Mouse (Mus musculus) retina, embryonic 14.5 days (tissue): ENCODE data around the gene Fgfr2.
A peak's percentile ranks its signal among the peaks of the same experiment; 100 is the strongest.
"Not testable (repeated sequence)": the region's sequence is repeated elsewhere in the genome, so short reads cannot be mapped to it uniquely, and the experiment has no call there.

Source experiments
- DNase-seq: peaks from one replicate; pipeline ENCODE4 v3.0.0-alpha.2; 2015; ENCODE audit warnings: low spot score

Gene Fgfr2

DNA sequence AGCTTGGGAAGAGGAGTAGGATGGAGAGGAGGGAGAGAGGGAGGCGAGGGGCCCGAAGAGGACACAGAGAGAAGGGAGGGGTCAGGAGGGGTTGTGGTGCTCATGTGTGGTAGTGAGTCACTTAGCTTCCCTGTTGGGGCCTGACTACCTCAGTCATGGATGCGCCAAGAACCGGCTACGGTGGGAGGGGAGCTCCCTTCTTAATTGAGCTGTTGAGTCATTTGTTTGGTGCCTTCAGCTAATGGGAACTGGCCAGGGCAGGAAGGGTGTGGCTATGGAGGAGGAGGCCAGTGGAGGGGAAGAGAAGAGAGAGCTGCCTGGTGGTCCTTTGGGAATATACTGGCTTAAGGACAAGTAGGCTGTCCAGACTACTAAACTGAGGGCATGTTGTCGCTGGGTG lies 2451.8 kb downstream of the Fgfr2 start:
- DNase-seq, result no peak

DNA sequence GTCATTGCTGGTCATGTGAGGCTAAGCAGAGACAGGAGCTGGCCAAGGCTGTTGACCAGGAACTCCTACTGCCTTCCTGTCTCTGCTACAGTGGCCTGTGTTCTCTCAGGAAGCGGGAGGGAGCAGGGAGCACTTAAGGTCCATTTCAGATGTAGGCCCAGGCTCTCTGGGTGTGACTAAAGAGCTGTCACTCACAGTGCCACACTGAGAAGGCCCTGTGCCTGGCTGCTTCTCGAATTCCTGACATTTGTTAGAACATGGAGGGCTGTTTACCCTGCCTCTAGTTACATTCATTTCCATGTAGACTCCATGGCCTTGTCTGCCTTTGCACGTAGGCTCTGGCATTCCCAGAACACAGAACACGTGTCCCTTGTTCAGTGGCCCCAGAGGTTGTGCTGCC lies 2452.8 kb downstream of the Fgfr2 start:
- no peak for DNase-seq

- no peak for DNase-seq
Measured at GRCm38 (mm10) chr7:130669370-130669881, 2453.7 kb downstream of the Fgfr2 start.

DNA sequence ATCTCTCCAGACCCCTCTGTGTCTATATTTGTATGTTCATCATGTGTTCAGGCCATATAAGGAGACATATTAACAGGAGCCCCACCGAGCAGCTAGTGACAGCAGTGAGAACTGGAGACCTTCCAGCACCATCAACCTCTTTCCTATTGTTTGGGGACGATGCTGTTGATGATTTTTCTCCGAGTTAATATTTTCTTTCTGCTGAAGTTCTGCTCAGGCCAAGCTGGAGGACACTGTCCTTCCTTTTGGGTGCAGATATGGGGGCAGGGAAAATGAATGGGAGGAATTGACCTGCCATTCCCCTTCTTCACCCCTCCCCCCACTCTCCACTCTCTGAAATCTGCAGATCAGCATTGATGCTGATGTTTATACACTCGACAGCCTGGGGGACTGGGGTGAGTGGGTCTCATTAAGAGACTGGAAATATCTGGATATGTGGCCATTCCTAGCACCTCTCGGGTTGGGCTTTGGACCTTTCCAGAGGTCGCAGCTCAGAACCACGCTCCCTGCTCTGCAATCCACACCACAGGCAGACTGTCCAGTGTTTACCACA lies 2454.3 kb downstream of the Fgfr2 start:
- DNase-seq, result no peak

GRCm38 (mm10) chr7:130668013-130668412 lies 2455.1 kb downstream of the Fgfr2 start:
- not testable (repeated sequence) for DNase-seq

GRCm38 (mm10) chr7:130665358-130665757 lies 2457.8 kb downstream of the Fgfr2 start:
- no peak for DNase-seq

GRCm38 (mm10) chr7:130664629-130665028 lies 2458.5 kb downstream of the Fgfr2 start:
- DNase-seq, result no peak

DNA sequence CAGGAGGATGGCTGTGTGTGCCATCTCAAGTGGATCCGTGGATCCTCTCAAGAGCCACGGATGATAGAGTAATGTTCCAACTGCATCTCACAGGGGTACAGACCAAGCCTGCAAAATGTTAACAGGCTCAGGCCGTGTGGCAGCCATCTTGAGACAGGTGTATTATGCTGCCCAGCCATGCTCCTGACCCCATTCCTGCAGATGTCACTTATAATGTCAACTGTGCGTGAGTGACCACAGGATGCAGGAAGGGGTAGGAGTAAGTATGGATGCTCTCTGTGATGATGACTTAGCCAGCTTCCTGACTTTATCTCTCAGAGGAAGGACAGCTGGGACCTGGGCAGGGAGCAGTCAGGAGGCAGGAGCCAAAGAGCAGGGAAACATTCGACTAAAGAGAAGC lies 2459.1 kb downstream of the Fgfr2 start:
- no peak for DNase-seq

DNA sequence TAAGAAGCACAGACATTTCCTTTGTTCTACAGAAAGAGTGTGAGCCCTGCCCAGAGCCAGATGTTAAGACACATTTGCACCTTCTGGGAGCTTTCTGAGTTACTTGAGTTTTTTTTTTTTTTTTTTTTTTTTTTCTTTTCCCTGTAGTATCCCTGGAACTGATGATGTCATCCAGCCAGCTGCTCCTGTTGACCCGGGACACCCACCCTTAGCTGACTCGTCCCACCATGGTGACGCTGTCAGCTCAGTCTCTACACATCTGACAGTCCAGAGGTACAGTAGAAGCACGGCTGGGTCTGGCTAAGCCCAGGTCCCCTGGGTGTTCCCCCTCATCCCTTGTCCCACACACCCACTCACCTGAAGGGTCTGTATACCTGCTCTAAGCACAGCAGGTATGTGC lies 2460.3 kb downstream of the Fgfr2 start:
- no peak for DNase-seq

DNA sequence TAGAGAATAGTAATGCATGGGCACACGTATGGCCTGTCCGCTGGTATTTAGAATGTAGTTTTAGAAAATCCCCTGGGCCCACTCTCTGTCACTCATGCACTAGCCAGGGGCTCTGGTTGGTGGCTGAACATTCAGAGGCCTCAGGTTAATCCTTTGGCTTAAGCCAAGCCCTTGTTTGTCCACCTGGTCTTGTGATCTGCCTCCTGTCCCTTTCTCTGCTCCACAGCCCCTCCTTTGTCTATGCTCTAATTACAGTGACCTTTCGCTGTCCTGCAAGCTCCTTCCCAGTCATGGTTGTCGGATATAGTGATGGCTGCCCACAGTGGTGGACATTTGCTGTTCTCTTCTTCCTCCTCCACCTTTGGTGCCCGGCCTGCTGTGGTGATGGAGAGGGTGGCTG lies 2460.9 kb downstream of the Fgfr2 start:
- no peak for DNase-seq

DNA sequence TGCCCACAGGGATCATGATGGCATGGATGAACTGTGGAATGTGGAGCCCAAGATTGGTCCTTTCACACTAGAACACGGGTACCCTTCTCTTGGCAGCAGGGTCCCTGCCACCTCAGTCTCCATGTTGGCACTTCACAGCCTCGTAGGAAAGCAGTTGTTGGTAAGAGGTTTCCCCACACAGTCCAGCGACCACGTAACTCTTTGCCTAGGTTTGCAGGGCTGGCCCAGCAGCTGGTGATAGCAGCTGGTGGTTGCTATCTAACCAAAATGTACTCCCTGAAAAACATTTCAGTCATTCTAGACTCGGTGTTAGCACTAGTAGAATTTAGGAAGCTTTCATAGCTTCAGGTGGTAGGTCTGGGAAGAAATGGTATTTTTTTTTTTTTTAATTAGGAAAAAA lies 2464.0 kb downstream of the Fgfr2 start:
- no peak for DNase-seq

- DNase-seq, result no peak
Measured at GRCm38 (mm10) chr7:130657751-130658150, 2465.4 kb downstream of the Fgfr2 start.

GRCm38 (mm10) chr7:130656965-130657364 lies 2466.2 kb downstream of the Fgfr2 start:
- DNase-seq, result no peak

DNA sequence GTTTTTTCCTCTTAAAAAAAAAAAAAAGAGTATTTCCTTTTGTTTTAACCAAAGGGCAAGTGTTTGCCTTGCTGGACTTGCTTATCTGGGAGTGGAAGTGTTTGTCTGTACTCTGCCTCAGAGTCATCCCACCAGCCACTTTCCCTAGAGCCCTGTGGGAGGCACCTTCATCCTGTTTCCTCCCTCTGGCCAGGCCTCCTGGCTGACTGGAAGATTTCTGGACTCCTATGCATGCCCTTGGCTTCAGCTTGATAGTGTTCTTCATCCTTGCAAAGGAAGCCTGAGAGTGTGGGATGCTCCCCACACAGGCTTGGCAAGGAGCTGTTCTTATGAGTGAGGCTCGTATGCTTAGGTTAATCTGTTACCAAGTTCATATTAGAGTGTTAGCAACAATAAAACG lies 2468.6 kb downstream of the Fgfr2 start:
- no peak for DNase-seq

DNA sequence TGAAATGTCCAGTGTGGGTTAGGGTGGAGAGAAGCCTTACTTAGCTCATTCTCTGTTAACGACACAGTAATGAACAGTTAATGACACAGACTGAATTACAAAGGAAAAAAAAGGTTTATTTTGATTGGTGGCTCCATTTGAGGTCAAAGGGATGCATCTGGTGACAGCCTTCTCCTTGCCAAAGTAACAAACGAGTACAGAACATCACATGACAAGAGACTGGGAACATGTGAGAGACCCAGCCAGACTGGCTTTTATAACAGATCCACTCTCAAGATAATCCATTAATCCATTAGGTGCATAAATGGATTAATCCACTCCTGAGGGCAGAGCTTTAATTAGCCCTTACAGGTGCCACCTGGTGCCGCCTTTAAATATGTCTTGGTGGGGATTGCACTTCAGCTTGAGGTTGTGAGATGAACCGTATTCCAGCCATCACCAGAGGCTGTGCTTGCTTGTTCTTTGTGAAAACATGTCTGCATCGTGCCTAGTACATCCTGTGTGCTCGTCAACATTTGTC lies 2470.1 kb downstream of the Fgfr2 start:
- DNase-seq, result no peak

GRCm38 (mm10) chr7:130650621-130651020 lies 2472.5 kb downstream of the Fgfr2 start:
- DNase-seq, result no peak

GRCm38 (mm10) chr7:130649257-130649656 lies 2473.9 kb downstream of the Fgfr2 start:
- DNase-seq, result peak; percentile 39

DNA sequence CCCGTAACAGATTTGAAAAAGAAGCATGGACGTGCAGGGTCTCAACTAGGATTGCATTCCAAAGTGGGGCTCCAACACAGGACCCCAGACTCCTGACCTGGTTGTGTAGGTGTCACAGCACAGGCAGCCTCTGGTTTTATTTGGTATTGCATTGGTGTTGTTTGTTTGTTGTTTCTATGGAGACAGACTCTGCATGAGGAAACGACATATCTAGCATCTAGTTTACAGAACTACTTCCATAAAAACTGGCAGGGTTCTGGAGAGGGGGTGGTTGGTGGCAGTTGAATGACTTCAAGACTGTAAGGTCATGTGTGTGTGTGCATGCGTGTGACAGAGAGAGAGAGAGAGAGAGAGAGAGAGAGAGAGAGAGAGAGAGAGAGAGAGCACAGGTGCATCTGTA lies 2475.1 kb downstream of the Fgfr2 start:
- DNase-seq, result no peak

- peak; percentile 78 for DNase-seq
Measured at GRCm38 (mm10) chr7:130646762-130647139, 2476.4 kb downstream of the Fgfr2 start.

DNA sequence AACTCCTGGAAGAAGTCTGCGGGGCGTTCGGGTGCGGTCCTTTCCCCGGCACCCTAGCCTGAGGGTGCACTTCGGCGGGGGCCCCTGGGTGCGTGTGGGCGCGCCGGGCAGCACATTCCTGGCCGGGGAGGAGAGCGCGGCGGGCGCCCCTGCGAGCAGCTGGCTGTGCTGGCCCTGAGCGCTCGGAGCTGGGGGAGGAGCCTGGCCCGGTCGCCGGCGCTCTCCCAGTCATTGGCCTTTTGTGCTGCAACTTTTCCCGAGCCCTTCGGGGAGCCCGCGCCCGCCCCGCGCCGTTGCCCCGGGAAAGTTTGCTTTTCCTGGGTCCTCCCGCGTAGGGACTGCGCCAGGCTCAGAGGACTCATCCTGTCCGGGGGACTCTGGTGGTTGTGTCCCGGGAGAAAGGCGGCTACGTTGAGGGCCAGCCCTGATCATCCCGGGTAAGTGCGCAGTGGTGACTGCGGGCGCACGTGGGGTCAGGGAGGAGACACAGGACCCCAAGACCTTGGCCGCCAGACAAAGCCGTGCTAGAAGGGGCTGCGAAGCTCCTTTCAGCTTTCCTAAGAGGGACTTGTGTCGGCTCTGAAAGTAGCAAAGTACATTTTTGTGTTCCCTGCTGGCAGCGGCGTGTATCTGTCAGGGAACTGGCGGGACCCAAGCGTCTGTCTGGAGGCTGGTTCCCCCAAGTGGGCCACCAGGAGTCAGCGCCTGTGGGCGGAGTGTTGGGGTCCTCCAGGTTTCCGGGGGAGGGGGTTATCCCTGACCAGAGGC lies 2477.0 kb downstream of the Fgfr2 start:
- peak; percentile 73 for DNase-seq

GRCm38 (mm10) chr7:130645332-130645993 lies 2477.7 kb downstream of the Fgfr2 start:
- no peak for DNase-seq

GRCm38 (mm10) chr7:130640681-130641080 lies 2482.5 kb downstream of the Fgfr2 start:
- DNase-seq, result no peak

- DNase-seq, result no peak
Measured at GRCm38 (mm10) chr7:130637811-130638210, 2485.3 kb downstream of the Fgfr2 start.
